Mouse (Mus musculus): ENCODE measurements around the gene Clock. TPM values are rescaled to one million over a fixed set of nuclear protein-coding genes. Genes with fewer than 3 reads are reported as not detected.
A peak's percentile ranks its signal among the peaks of the same experiment; 100 is the strongest.

Clock gene
- 12.6 and 13.2 TPM in 2 replicates for polyA plus RNA-seq (2014; fragmentation: Nextera tagmentation; extraction: Ambion mirVana)

DNA sequence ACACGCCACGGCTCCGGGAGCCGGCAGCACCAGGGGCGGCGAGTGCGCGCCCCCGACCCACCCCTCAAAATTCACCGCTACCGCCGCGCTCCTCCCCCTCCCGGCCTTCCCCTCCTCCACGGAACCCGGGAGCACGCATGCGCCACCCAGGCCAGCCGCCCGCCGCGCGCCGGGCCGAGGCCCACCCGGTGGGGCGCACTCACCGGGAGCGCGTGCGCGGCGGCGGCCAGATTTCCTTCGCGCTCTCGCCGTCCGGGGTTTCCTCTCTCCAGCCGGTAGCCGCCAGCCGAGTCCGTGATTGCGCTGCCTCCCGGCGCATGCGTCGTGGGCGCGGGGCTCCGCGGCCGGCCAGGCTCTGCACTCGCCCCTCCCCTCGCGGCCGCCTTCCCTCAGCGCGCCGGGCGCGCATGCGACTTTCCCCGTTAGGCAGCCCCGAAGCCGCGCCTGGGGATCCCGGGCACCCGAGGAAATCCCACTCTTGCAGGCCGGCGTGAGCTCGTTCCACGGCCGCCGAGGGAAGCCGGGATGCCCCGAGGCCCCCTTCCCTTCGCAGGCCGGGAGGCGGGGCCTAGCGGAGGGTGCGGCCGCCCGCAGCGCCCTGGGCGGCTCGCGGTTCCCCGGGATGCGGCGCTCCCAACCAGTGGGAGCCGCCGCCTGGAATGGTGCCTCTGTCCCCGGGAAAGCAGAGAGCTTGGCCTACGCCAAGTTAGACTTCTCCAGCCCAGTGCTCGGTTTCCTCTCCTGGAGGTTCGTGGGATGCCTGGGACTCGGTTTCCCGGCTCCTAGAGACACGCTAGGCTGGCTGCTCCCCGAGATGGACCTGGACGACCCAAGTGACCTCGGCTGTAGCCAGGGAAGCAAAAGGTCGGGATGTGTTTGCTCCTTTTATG lies at the start of gene Clock:
Gene Clock (minus strand): TSS at position 341 of the 890 bp plus-strand sequence.
- Histone ChIP-seq H3K4me2 (ENCODE audit: low read depth, low read length) (peak within 1 kb of the TSS; percentile 93), H3K4me1 (ENCODE audit: control insufficient read depth, insufficient read depth, low read length) (peaks cover 19% of the 10 kb centered on the region), H3K36me3 (ENCODE audit: control insufficient read depth, insufficient read depth, low read length) (no peaks in the 10 kb centered on the region), H3K4me3 (ENCODE audit: low read depth, low read length) (peak within 1 kb of the TSS; percentile 95), H3K27me3 (replicated peaks; ENCODE audit: control insufficient read depth, insufficient read depth, low read length) (no peaks in the 10 kb centered on the region), H3K9me3 (ENCODE audit: control insufficient read depth, low read length) (no peaks in the 10 kb centered on the region), H3K9ac (ENCODE audit: low read depth, low read length) (peak within 1 kb of the TSS; percentile 92), H3K27ac (replicated peaks; ENCODE audit: low read depth, low read length) (peak within 1 kb of the TSS; percentile 96)
- DNase-seq (ENCODE audit: low spot score) (peak; percentile 93), ATAC-seq (ENCODE audit: low read depth) (peak; percentile 91)
- WGBS = under 1% methylated on average over 40 of the region's 104 CpGs

DNA sequence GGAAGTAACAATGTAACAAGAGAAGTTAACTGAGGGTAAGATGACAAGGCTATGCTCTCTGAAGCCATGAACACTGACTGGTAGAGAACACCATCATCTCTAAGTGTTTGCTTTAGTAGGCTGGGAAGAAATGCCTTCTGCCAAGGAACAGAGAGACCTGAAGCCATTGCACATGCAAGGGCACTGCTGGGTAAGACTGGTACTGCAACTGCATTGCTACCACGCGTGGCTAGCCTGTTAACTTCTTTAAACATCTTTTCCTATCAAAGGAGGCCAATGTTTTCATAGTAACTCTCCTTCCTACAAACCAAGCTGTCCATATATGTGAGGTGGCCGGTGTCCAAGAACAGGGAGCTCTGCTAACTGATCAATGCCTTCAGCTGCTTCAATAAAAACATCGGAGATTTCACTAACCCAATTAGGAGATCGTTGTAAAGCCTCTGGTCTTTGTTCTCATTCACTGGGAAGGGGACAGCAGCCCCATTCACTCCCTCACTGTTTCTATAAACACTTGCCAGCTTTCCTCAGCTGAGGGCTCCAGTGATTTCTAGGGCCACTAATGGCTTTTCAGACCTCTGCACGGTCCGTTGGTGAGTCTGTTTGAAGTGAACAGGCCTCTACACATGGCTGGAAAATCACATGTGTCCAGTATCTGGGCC lies 47.5 kb upstream of the Clock start:
- Histone ChIP-seq H3K27ac (replicated peaks; ENCODE audit: low read depth, low read length) (no peak overlapping the region), H3K4me2 (ENCODE audit: low read depth, low read length) (no peak overlapping the region), H3K27me3 (replicated peaks; ENCODE audit: control insufficient read depth, insufficient read depth, low read length) (no peaks in the 10 kb centered on the region), H3K36me3 (ENCODE audit: control insufficient read depth, insufficient read depth, low read length) (no peaks in the 10 kb centered on the region), H3K4me1 (ENCODE audit: control insufficient read depth, insufficient read depth, low read length) (no peaks in the 10 kb centered on the region), H3K4me3 (ENCODE audit: low read depth, low read length) (no peak overlapping the region), H3K9me3 (ENCODE audit: control insufficient read depth, low read length) (no peaks in the 10 kb centered on the region), H3K9ac (ENCODE audit: low read depth, low read length) (no peak overlapping the region)
- 58% methylated on average over 7 of the region's 7 CpGs for WGBS
- DNase-seq (ENCODE audit: low spot score) = no peak
- no peak for ATAC-seq (ENCODE audit: low read depth)

DNA sequence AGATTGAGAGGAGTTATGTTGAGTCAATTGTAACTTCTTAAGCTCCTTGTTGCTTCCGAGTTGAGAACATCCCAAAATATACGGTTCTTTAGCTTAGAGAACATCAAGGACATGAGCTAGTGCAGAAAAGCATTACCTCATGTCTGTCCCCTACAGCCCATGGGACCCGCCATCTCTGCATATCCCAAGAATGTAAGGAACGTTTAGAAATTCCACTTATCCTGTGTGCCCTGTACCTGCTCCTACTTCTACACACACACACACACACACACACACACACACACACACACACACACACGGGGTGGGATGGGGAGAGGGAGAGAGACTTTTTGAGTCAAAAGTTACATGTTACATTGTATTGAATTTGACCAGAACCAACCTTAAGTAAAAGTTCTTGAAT lies 46.9 kb upstream of the Clock start:
- DNase-seq (ENCODE audit: low spot score) (no peak), ATAC-seq (ENCODE audit: low read depth) (no peak)
- Histone ChIP-seq H3K9me3 (ENCODE audit: control insufficient read depth, low read length) (no peaks in the 10 kb centered on the region), H3K27ac (replicated peaks; ENCODE audit: low read depth, low read length) (no peak overlapping the region), H3K9ac (ENCODE audit: low read depth, low read length) (no peak overlapping the region), H3K36me3 (ENCODE audit: control insufficient read depth, insufficient read depth, low read length) (no peaks in the 10 kb centered on the region), H3K4me1 (ENCODE audit: control insufficient read depth, insufficient read depth, low read length) (no peaks in the 10 kb centered on the region), H3K4me2 (ENCODE audit: low read depth, low read length) (no peak overlapping the region), H3K27me3 (replicated peaks; ENCODE audit: control insufficient read depth, insufficient read depth, low read length) (no peaks in the 10 kb centered on the region), H3K4me3 (ENCODE audit: low read depth, low read length) (no peak overlapping the region)
- WGBS = 76% methylated on average over 5 of the region's 5 CpGs

DNA sequence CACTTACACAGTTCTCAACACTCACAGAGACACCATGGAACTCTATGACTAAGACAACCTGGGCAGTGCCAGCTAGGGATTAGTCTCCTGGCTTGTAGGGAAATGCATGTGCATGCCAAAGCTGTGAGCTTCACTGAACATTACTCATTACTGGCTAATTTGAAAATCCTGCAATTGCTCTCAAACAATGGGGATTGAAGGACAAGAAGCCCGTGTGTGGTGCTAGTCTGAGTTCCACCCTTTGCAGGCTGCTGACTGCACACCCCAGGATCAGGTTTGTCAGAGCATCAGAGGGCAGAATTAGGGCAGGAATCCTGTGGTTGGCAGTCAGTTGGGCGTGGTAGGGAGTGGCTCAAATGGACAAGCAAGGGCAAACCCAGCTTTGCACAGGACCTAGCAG lies 41.5 kb upstream of the Clock start:
- H3K27me3 ChIP-seq (replicated peaks; ENCODE audit: control insufficient read depth, insufficient read depth, low read length) = no peaks in the 10 kb centered on the region
- ATAC-seq (ENCODE audit: low read depth) = peak; percentile 68; the same call in 1 of the 2 replicates
- no peaks in the 10 kb centered on the region for H3K9me3 ChIP-seq (ENCODE audit: control insufficient read depth, low read length)
- H3K4me2 ChIP-seq (ENCODE audit: low read depth, low read length) = no peak overlapping the region
- H3K27ac ChIP-seq (replicated peaks; ENCODE audit: low read depth, low read length) = no peak overlapping the region
- H3K36me3 ChIP-seq (ENCODE audit: control insufficient read depth, insufficient read depth, low read length) = no peaks in the 10 kb centered on the region
- H3K9ac ChIP-seq (ENCODE audit: low read depth, low read length) = no peak overlapping the region
- H3K4me3 ChIP-seq (ENCODE audit: low read depth, low read length) = no peak overlapping the region
- no peaks in the 10 kb centered on the region for H3K4me1 ChIP-seq (ENCODE audit: control insufficient read depth, insufficient read depth, low read length)
- DNase-seq (ENCODE audit: low spot score) = peak; percentile 55
- 43% methylated on average over 2 of the region's 2 CpGs for WGBS

GRCm38 (mm10) chr5:76340931-76341330 lies 36.3 kb upstream of the Clock start:
- Histone ChIP-seq H3K4me3 (ENCODE audit: low read depth, low read length) (no peak overlapping the region), H3K27ac (replicated peaks; ENCODE audit: low read depth, low read length) (no peak overlapping the region), H3K36me3 (ENCODE audit: control insufficient read depth, insufficient read depth, low read length) (no peaks in the 10 kb centered on the region), H3K4me1 (ENCODE audit: control insufficient read depth, insufficient read depth, low read length) (no peaks in the 10 kb centered on the region), H3K4me2 (ENCODE audit: low read depth, low read length) (no peak overlapping the region), H3K27me3 (replicated peaks; ENCODE audit: control insufficient read depth, insufficient read depth, low read length) (no peaks in the 10 kb centered on the region), H3K9me3 (ENCODE audit: control insufficient read depth, low read length) (no peaks in the 10 kb centered on the region), H3K9ac (ENCODE audit: low read depth, low read length) (no peak overlapping the region)
- DNase-seq (ENCODE audit: low spot score) = peak; percentile 45
- peak; percentile 60; the same call in 1 of the 2 replicates for ATAC-seq (ENCODE audit: low read depth)
- 54% methylated on average over 2 of the region's 2 CpGs for WGBS

DNA sequence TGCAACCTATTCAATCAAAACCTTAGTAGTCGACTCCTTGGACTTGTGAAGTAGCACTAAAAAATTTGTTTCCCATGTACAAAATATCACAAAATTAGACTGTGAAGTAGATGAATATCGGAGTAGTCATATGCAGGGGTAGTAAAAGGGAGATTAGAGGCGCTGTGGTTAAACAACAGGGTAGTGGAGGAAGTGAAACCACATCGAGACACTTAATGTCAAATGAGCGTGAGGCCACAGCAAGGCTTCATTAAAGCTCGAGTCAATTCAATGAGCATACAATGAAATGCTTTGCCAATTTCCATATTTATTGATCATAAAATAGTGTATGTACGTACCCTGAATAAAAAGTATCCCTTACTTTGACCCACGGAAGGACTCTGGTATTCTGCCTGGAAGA lies 32.5 kb upstream of the Clock start:
- no peaks in the 10 kb centered on the region for H3K4me1 ChIP-seq (ENCODE audit: control insufficient read depth, insufficient read depth, low read length)
- H3K9me3 ChIP-seq (ENCODE audit: control insufficient read depth, low read length) = no peaks in the 10 kb centered on the region
- H3K27me3 ChIP-seq (replicated peaks; ENCODE audit: control insufficient read depth, insufficient read depth, low read length) = no peaks in the 10 kb centered on the region
- WGBS = 86% methylated on average over 8 of the region's 8 CpGs
- ATAC-seq (ENCODE audit: low read depth) = no peak
- no peak overlapping the region for H3K27ac ChIP-seq (replicated peaks; ENCODE audit: low read depth, low read length)
- H3K9ac ChIP-seq (ENCODE audit: low read depth, low read length) = no peak overlapping the region
- H3K4me3 ChIP-seq (ENCODE audit: low read depth, low read length) = no peak overlapping the region
- no peaks in the 10 kb centered on the region for H3K36me3 ChIP-seq (ENCODE audit: control insufficient read depth, insufficient read depth, low read length)
- no peak overlapping the region for H3K4me2 ChIP-seq (ENCODE audit: low read depth, low read length)
- DNase-seq (ENCODE audit: low spot score) = no peak

DNA sequence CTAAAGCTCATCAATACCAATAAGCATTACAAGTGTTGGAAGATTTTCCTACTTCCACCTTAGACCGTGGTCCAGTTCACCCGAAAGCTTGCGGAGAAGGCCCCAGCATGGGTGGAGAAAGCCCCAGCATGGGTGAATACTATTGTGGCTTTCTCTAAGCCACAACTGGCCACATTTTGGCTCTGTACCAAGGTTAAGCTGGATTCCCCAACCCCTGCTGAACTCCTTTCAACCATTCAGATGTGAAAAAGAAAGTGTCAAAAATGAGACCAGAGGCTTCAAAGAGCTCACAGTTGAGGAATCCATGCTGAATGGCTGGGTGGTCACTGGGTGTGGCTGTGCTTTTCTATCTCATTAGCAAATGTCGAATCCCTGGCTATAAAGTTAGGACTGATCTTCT lies 29.2 kb upstream of the Clock start:
- no peaks in the 10 kb centered on the region for H3K9me3 ChIP-seq (ENCODE audit: control insufficient read depth, low read length)
- ATAC-seq (ENCODE audit: low read depth) = no peak
- H3K9ac ChIP-seq (ENCODE audit: low read depth, low read length) = no peak overlapping the region
- H3K27me3 ChIP-seq (replicated peaks; ENCODE audit: control insufficient read depth, insufficient read depth, low read length) = no peaks in the 10 kb centered on the region
- no peak overlapping the region for H3K4me3 ChIP-seq (ENCODE audit: low read depth, low read length)
- H3K4me2 ChIP-seq (ENCODE audit: low read depth, low read length) = no peak overlapping the region
- H3K27ac ChIP-seq (replicated peaks; ENCODE audit: low read depth, low read length) = no peak overlapping the region
- WGBS = 74% methylated on average over 4 of the region's 4 CpGs
- no peak for DNase-seq (ENCODE audit: low spot score)
- H3K36me3 ChIP-seq (ENCODE audit: control insufficient read depth, insufficient read depth, low read length) = no peaks in the 10 kb centered on the region
- H3K4me1 ChIP-seq (ENCODE audit: control insufficient read depth, insufficient read depth, low read length) = no peaks in the 10 kb centered on the region

GRCm38 (mm10) chr5:76330953-76331352 lies 26.4 kb upstream of the Clock start, which contains the start of gene Pdcl2:
Pdcl2 (minus strand) TSS chr5:76331156.
- Histone ChIP-seq H3K4me3 (ENCODE audit: low read depth, low read length) (no peak within 1 kb of the TSS), H3K36me3 (ENCODE audit: control insufficient read depth, insufficient read depth, low read length) (no peaks in the 10 kb centered on the region), H3K4me2 (ENCODE audit: low read depth, low read length) (no peak within 1 kb of the TSS), H3K9me3 (ENCODE audit: control insufficient read depth, low read length) (no peaks in the 10 kb centered on the region), H3K4me1 (ENCODE audit: control insufficient read depth, insufficient read depth, low read length) (no peaks in the 10 kb centered on the region), H3K27ac (replicated peaks; ENCODE audit: low read depth, low read length) (no peak within 1 kb of the TSS), H3K9ac (ENCODE audit: low read depth, low read length) (no peak within 1 kb of the TSS), H3K27me3 (replicated peaks; ENCODE audit: control insufficient read depth, insufficient read depth, low read length) (no peaks in the 10 kb centered on the region)
- ATAC-seq (ENCODE audit: low read depth) (no peak), DNase-seq (ENCODE audit: low spot score) (no peak)
- 89% methylated on average over 7 of the region's 7 CpGs for WGBS

Data from embryonic facial prominence, embryonic 14.5 days (tissue).